Mouse (Mus musculus): ENCODE results near the gene Cdc42se2.

DNA sequence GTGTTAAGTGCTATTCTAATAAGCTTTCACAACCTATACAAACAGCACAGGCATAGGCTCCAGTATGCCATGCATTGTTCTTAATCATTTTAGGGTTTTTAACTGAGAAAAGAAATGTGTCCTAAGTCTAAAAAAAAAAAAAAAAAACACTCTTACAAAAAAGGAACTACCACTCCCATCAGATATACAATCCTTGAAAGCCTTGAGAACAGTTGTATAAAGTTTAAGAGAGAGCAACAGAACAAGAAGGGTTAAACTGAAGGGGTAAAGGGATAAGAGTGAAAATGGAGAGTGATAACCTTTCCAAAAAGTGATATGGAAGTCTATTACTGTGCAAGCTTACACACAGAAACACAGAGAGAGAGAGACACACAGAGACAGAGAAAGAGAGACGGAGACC, 7.5 kb downstream of the Cdc42se2 start:
- TF ChIP-seq CTCF (IDR thresholded peaks at IDR 0.05; ENCODE audit: low read depth) (no peak), EP300 (optimal IDR thresholded peaks at IDR 0.05) (no peak)

Data from stomach, postnatal 0 days (tissue).